Mouse (Mus musculus): ENCODE data around the gene Fbxw10. TPM values are rescaled to one million over a fixed set of nuclear protein-coding genes. Genes with fewer than 3 reads are reported as not detected.

Fbxw10 gene
- total and polyA plus RNA-seq, 3 experiments, result not detected

DNA sequence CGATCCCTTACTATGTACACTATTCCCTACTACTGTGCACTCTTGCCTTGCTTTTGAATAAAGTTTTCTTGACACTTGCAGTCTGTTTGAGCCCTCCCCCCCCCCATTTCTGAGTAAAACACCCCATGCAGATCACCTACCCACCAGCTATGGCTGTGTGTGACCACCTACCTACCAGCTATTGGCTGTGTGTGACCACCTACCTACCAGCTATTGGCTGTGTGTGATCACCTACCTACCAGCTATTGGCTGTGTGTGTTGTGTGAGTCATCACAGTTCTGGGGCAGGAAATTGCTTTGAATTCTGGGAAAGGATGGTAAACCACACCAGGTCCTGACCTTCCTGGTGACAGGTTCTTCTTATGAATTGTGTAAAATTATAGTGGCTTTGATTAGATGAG, 31.4 kb upstream of the Fbxw10 start:
- Histone ChIP-seq H3K9me3 (replicated peaks; ENCODE audit: insufficient read depth, low read length) (no peaks in the 10 kb centered on the region), H3K9ac (ENCODE audit: control insufficient read depth, low read depth, low read length, poor library complexity, severe bottlenecking) (no peak overlapping the region), H3K79me2 (ENCODE audit: control insufficient read depth, insufficient read depth, low read length, poor library complexity) (no peaks in the 10 kb centered on the region), H3K27ac (ENCODE audit: control insufficient read depth, low read depth, low read length) (no peak overlapping the region), H3K4me3 (ENCODE audit: control insufficient read depth in 1 of 2, insufficient read depth in 1 of 2, low read depth in 2 of 2, low read length in 2 of 2) (no peak overlapping the region), H3K27me3 (ENCODE audit: control insufficient read depth in 1 of 2, insufficient read depth in 2 of 2, low read length in 2 of 2) (no peaks in the 10 kb centered on the region), H3K4me1 (ENCODE audit: control insufficient read depth in 1 of 2, insufficient read depth in 2 of 2, low read length in 2 of 2) (peaks cover 15 to 34% of the 10 kb centered on the region in 2 experiments), H3K36me3 (ENCODE audit: control insufficient read depth in 1 of 2, insufficient read depth in 2 of 2, low read length in 2 of 2) (peaks cover 0 to 18% of the 10 kb centered on the region in 2 experiments; a peak in 2 of 4 replicates)
- peak; percentile 74 for DNase-seq (ENCODE audit: low read depth, low spot score)
- TF ChIP-seq HCFC1 (IDR thresholded peaks at IDR 0.05; ENCODE audit: low read depth, low read length) (0 out of 2 replicates have a peak, but pooled peaks have one; percentile 44), ZC3H11A (IDR thresholded peaks at IDR 0.05; ENCODE audit: low read depth, low read length) (no peak)

DNA sequence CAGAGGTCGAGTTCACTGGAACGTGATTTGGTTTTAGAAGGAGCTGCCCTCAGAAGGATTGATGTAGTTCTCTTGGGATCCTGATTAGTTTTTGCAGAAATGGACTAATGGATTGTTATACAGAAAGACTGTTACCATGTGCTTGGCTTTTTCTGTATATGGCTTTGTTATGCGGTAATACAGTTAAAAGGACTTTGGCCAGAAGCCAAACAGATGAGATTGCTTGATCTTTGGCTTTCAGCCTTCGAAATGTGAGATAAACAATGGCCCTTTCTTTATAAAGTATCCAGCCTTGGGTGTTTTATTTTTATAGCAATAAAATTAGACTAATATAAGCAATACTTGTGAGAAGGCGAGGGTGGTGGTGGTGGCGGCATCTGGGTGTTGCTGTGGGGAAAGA, 30.3 kb upstream of the Fbxw10 start:
- TF ChIP-seq CTCF (IDR thresholded peaks at IDR 0.05 in 2 of 3, conservative IDR thresholded peaks at IDR 0.05 in 1 of 3; ENCODE audit: control insufficient read depth in 1 of 3, insufficient read depth in 1 of 3, low read depth in 2 of 3, low read length in 3 of 3, poor library complexity in 1 of 3, severe bottlenecking in 1 of 3) (no peak), ETS1 (IDR thresholded peaks at IDR 0.05; ENCODE audit: low read depth, low read length) (0 out of 2 replicates have a peak, but pooled peaks have one; percentile 53), BHLHE40 (IDR thresholded peaks at IDR 0.05; ENCODE audit: borderline replicate concordance, low read depth, low read length) (no peak), NELFE (IDR thresholded peaks at IDR 0.05; ENCODE audit: low read depth, low read length) (no peak), SMC3 (IDR thresholded peaks at IDR 0.05; ENCODE audit: low read depth, low read length) (no peak)
- Histone ChIP-seq H3K79me2 (ENCODE audit: control insufficient read depth, insufficient read depth, low read length, poor library complexity) (no peaks in the 10 kb centered on the region), H3K4me3 (ENCODE audit: control insufficient read depth in 1 of 2, insufficient read depth in 1 of 2, low read depth in 2 of 2, low read length in 2 of 2) (no peak overlapping the region), H3K27ac (ENCODE audit: control insufficient read depth, low read depth, low read length) (no peak overlapping the region), H3K9ac (ENCODE audit: control insufficient read depth, low read depth, low read length, poor library complexity, severe bottlenecking) (no peak overlapping the region), H3K27me3 (ENCODE audit: control insufficient read depth in 1 of 2, insufficient read depth in 2 of 2, low read length in 2 of 2) (no peaks in the 10 kb centered on the region), H3K9me3 (replicated peaks; ENCODE audit: insufficient read depth, low read length) (no peaks in the 10 kb centered on the region), H3K36me3 (ENCODE audit: control insufficient read depth in 1 of 2, insufficient read depth in 2 of 2, low read length in 2 of 2) (peaks cover 0 to 20% of the 10 kb centered on the region in 2 experiments; a peak in 2 of 4 replicates), H3K4me1 (ENCODE audit: control insufficient read depth in 1 of 2, insufficient read depth in 2 of 2, low read length in 2 of 2) (peaks cover 15 to 36% of the 10 kb centered on the region in 2 experiments)
- peak; percentile 47 for DNase-seq (ENCODE audit: low read depth, low spot score)

DNA sequence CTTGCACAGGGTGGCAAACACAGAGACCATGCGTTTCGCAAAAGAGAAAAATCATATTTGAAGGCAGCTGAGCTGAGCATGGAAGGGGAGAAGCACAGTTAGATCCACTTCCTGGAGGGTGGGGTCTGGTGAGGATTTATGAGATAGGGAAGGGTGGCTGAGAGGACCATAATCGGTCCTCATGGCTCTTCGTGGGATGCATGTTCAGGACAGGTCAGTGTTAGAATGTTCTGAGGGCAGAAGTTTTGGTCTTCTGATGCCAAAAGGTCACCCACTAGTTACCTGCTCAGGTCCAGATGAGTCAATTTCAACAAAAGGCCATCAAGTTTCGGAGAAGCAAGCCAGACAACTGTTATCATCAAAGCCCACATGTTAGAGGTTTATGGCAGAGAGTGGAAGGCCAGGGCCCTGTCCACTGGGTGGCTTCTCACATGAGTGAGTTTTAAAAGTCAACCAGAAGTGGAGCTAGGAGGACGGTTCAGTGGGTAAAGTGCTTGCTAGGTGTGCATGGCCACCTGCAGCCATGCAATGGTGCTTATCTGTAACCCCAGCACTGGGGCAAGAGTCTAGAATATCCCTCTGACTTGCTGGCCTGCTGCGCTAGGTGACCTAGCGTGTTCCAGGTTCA, 27.7 kb upstream of the Fbxw10 start:
- Histone ChIP-seq H3K36me3 (ENCODE audit: control insufficient read depth in 1 of 2, insufficient read depth in 2 of 2, low read length in 2 of 2) (peaks cover 0 to 42% of the 10 kb centered on the region in 2 experiments; a peak in 2 of 4 replicates), H3K9ac (ENCODE audit: control insufficient read depth, low read depth, low read length, poor library complexity, severe bottlenecking) (peak overlapping the region; percentile 32), H3K9me3 (replicated peaks; ENCODE audit: insufficient read depth, low read length) (no peaks in the 10 kb centered on the region), H3K27ac (ENCODE audit: control insufficient read depth, low read depth, low read length) (peak overlapping the region; percentile 58), H3K4me1 (ENCODE audit: control insufficient read depth in 1 of 2, insufficient read depth in 2 of 2, low read length in 2 of 2) (peaks cover 18 to 48% of the 10 kb centered on the region in 2 experiments), H3K27me3 (ENCODE audit: control insufficient read depth in 1 of 2, insufficient read depth in 2 of 2, low read length in 2 of 2) (no peaks in the 10 kb centered on the region), H3K4me3 (ENCODE audit: control insufficient read depth in 1 of 2, insufficient read depth in 1 of 2, low read depth in 2 of 2, low read length in 2 of 2) (peak overlapping the region; percentile 49 to 52), H3K79me2 (ENCODE audit: control insufficient read depth, insufficient read depth, low read length, poor library complexity) (no peaks in the 10 kb centered on the region)
- peak; percentile 68 for DNase-seq (ENCODE audit: low read depth, low spot score)
- TF ChIP-seq TAL1 (IDR thresholded peaks at IDR 0.05; ENCODE audit: low read length), result peak; percentile 74
- no peak for TF ChIP-seq E2F4 (IDR thresholded peaks at IDR 0.05; ENCODE audit: borderline replicate concordance, low read depth, low read length)
- TF ChIP-seq TBP (IDR thresholded peaks at IDR 0.05; ENCODE audit: low read depth, low read length), result peak; percentile 69
- no peak for TF ChIP-seq CHD1 (IDR thresholded peaks at IDR 0.05; ENCODE audit: low read depth, low read length)
- TF ChIP-seq EP300 (IDR thresholded peaks at IDR 0.05; ENCODE audit: low read depth in 1 of 2, low read length in 2 of 2), result peak in 1 of 2 experiments; percentile 24; a peak in 3 of 4 replicates
- TF ChIP-seq ETS1 (IDR thresholded peaks at IDR 0.05; ENCODE audit: low read depth, low read length), result peak; percentile 48
- TF ChIP-seq ZC3H11A (IDR thresholded peaks at IDR 0.05; ENCODE audit: low read depth, low read length), result no peak
- peak; percentile 34; the same call in 1 of the 2 replicates for TF ChIP-seq TCF12 (IDR thresholded peaks at IDR 0.05; ENCODE audit: low read depth, low read length)
- TF ChIP-seq POLR2AphosphoS5 (IDR thresholded peaks at IDR 0.05; ENCODE audit: borderline replicate concordance, low read depth, low read length), result no peak
- TF ChIP-seq ZMIZ1 (IDR thresholded peaks at IDR 0.05; ENCODE audit: low read depth, low read length), result no peak
- TF ChIP-seq MXI1 (IDR thresholded peaks at IDR 0.05; ENCODE audit: low read depth, low read length), result peak; percentile 52; the same call in 1 of the 2 replicates
- TF ChIP-seq JUND (IDR thresholded peaks at IDR 0.05; ENCODE audit: low read depth, low read length), result no peak
- peak; percentile 70 for TF ChIP-seq MYC (IDR thresholded peaks at IDR 0.05; ENCODE audit: low read depth, low read length)
- TF ChIP-seq POLR2A (IDR thresholded peaks at IDR 0.05; ENCODE audit: control insufficient read depth in 1 of 2, insufficient read depth in 1 of 2, low read depth in 1 of 2, low read length in 2 of 2, poor library complexity in 1 of 2), result peak in 1 of 2 experiments; percentile 58; a peak in 2 of 4 replicates
- TF ChIP-seq RAD21 (IDR thresholded peaks at IDR 0.05; ENCODE audit: low read depth, low read length), result no peak
- TF ChIP-seq GATA1 (IDR thresholded peaks at IDR 0.05; ENCODE audit: low read depth, low read length), result peak; percentile 46; the same call in 1 of the 2 replicates
- 0 out of 2 replicates have a peak, but pooled peaks have one; percentile 28 for TF ChIP-seq ELF1 (IDR thresholded peaks at IDR 0.05; ENCODE audit: low read depth, low read length)
- TF ChIP-seq ZNF384 (IDR thresholded peaks at IDR 0.05; ENCODE audit: low read depth, low read length), result no peak
- no peak for TF ChIP-seq UBTF (IDR thresholded peaks at IDR 0.05; ENCODE audit: borderline replicate concordance, insufficient read depth, low read depth, low read length)
- peak; percentile 61 for TF ChIP-seq MAX (IDR thresholded peaks at IDR 0.05; ENCODE audit: low read length)

Measured in MEL (cell line).